Mouse (Mus musculus) lung, postnatal 0 days (tissue): ENCODE data around the gene Rptor.

Experiments used
- CTCF ChIP-seq: IDR thresholded peaks from 2 replicates; pipeline ENCODE4 v1.5.1; 2016; ENCODE audit warnings: antibody characterized with exemption, mild to moderate bottlenecking
- EP300 ChIP-seq: IDR thresholded peaks from 2 replicates; pipeline ENCODE4 v1.6.1; 2016; ENCODE audit warnings: antibody characterized with exemption, mild to moderate bottlenecking, control low read depth

- TF ChIP-seq CTCF: no peak
- no peak for TF ChIP-seq EP300
Measured at GRCm38 (mm10) chr11:119623800-119624199, 21.1 kb downstream of the Rptor start.
